15 mouse cellular contexts compared by ENCODE assay signal in the genomic region with DNA sequence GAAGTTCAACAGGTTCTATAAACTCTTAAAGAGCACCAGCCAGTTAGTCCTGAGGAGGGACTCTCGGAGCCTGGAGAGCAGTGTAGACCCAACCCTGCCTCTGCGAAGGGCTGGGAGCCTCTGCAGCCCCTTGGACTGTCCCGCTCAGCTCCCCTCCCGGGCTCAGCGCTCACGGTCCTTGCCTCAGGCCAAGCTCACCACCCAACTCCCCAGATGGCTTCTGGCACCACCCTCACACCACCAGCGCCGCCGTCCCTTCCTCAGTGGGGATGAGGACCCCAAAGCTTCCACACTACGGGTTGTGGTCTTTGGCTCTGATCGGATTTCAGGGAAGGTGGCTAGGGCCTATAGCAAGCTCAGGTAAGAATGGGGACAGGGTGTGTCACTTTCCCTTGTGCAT.
"Had no signal": no experiment of that assay in that cellular context is flagged by ENCODE, and none has a peak within 500 bp of the region (broad histone marks: within the 10 kb centered on the region; RNA-seq: fewer than 3 reads in every experiment).

No protein-coding gene starts in this region.

- H3K27me3 ChIP-seq: neural tube, embryonic 13.5 days; neural tube, embryonic 15.5 days; stomach, embryonic 15.5 days had no signal

- H3K4me2 ChIP-seq: neural tube, embryonic 13.5 days; neural tube, embryonic 15.5 days; stomach, embryonic 15.5 days had no signal

- H3K27ac ChIP-seq: neural tube, embryonic 13.5 days; neural tube, embryonic 15.5 days; stomach, embryonic 15.5 days; stomach, postnatal 0 days had no signal

- H3K4me1 ChIP-seq: neural tube, embryonic 15.5 days; stomach, embryonic 15.5 days had no signal

- H3K9ac ChIP-seq: neural tube, embryonic 13.5 days; neural tube, embryonic 15.5 days; stomach, embryonic 15.5 days had no signal

- DNase-seq: retina, postnatal 1 day; right cerebral cortex, adult 18-20 months; right cerebral cortex, postnatal 25 days; right cerebral cortex, postnatal 4 days; spleen, adult 18-20 months; thymus, adult 18-20 months; thymus, adult 2 months; thymus, postnatal 14 days; thymus, postnatal 25 days; thymus, postnatal 36 days; thymus, postnatal 4 days had no signal

- H3K36me3 ChIP-seq: neural tube, embryonic 13.5 days; neural tube, embryonic 15.5 days; stomach, embryonic 15.5 days had no signal

- H3K9me3 ChIP-seq: neural tube, embryonic 13.5 days; neural tube, embryonic 15.5 days; stomach, embryonic 15.5 days had no signal

- H3K4me3 ChIP-seq: neural tube, embryonic 13.5 days; neural tube, embryonic 15.5 days; stomach, embryonic 15.5 days had no signal
